Mouse (Mus musculus) spleen, postnatal 36 days (tissue): Measurements from ENCODE around the gene Ispd.

Source experiments
- DNase-seq, 2 experiments: peaks; one replicate each; pipeline ENCODE4 v3.0.0; 2022; ENCODE audit warnings: low spot score in 2 of 2, mixed read lengths in 1 of 2

The Ispd gene

DNA sequence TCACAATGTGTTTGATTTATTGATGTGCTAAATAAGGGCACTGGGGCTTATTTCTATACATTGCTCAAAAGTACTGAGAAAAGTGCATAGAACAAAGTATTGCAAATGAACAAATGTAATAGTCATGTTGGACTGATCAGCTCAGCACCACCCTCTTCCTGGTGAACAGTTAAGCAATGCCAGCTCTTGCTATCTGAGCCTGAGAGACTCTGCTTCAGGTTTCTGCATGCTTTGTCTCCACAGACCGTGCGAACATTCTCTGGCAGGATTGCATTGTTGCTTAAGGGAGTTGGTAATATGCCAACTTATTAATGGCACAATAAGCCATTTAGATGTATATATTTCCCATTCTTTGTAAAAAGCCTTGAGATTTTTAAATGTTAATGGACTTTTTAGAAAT, 182.9 kb downstream of the Ispd start:
- DNase-seq: no peak

DNA sequence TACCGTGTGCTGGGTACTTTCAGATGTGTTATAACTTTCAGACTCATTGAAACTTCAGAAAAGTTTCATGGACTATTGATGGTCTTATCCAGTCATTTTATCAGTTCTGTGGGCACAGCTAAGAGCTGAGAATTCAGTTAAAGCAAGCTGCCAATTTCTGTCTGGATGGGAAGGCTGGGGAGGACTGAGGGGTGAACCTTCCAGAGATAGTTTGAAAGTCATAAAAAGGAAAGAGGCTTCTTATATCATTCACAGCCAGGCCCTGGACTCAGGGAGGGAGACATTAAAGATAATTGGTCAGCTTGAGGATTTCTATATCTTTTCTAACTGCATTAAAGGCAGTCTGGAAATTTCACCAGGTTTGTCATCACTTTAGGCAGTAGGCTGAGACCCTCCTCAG, 185.7 kb downstream of the Ispd start:
- no peak for DNase-seq

DNA sequence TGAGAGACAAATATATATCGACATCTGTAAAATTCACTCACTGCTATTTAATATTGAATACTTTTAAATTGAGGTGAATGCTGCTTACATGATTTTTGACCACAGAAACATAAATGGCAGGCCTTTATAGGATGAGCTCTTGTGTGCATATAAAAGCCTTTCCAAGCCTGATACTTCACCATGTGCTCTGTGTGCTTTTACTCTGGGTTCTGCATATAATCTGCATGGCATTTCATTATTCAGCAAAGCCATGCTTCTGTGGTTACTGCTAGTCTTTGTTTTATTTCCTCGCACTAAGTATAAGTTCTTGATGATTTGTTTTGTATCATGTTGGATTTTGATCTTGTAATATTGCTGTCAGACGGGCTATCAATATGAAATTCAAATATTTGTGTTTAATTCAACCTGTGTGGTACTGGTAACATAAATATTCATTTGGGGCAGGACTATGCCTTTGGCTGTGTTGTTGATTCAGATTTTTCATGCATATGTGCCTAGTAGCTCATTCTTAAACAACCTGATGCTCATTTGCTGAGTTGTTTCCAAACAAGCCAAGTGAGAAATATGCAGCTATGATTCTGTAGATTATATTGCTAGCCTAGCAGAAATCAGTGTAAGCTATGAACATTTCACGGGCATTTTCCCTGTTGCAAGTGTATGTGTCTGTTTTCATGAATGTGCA, 189.3 kb downstream of the Ispd start:
- no peak for DNase-seq

DNA sequence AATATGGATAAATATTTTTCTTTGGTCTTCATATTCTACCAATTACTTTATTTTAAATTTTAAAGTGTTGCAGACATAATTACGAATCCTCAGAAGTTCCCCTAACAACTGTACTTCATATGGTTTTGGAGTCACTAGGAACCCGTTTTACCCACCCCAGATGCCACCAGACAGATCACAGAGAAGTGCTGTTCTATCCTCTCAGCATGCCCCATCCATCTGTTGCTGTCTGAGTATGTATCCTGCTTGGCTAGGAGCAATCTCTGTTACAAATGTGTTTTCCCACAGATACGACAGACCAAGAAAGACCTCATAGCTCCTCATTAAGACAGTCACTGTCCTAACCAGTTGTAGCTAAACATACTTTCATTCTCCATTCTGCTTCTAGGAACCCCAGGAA, 203.6 kb downstream of the Ispd start:
- no peak for DNase-seq

DNA sequence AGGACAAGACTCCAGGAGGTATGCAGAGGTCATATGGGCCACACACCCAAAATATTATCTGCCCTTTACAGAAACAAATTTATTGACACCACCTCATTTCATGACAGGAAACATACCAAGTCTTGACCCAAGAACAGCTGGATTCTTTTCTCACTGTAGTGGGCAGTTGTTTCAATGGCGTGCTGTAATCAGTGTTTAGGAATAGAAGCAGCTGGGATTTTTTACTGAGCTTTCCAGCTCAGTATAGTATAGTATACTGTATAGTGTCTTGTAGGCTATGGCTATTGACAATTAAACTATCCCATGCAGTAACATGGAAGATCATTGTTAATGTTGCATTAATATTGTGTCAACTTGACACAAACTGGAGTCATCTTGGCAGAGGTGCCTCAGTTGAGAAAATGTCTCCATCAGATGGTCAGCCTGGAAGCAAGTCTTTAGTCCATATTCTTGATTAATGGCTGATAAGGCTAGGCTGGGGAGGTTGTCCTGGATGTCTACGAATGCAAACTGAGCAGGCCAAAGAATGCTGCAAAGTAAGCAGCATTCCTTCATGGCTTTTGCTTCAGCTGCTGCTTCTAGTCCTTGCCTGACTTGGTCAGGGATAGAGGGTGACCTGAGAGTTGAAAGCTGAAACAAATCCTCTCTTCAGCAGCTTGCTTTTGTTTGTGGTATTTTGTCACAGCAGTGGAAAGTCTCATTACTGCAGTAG, 216.4 kb downstream of the Ispd start:
- DNase-seq: no peak

DNA sequence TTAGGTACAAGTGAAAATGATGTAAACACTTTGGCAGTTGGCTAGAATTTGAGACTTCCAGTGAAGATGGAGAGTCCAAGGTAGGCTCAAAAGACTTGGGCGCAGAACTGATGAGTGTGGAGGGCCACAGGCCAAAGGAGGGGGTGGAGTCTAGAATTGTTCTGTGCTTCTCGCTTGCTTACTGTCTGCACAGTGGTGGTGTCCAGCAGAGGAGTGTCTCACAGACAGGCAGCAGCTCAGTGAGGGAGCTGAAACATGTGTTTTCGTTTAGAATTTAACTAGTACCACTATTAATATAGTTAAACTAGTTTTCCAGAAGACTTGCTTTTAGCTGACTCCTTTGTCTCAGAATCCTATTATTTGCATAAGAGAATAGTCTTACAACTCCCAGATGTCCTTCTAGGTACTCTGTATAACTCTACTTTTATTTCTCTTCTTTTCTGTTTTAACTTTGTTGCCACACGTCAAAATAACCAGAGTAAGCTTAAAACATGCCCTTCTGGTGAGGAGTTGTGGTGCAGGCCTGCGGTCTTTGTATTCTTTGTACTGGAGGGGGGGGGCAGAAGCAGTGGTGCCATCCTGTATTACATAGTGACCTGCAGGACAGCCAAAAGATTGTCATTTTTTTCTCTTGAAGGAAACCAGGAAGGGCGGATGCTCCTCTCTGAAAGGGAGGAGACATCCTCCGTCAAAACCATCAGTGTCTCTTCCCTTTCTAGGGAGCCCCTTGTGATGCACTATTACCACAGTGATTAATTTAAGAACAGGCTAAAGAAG, 240.9 kb downstream of the Ispd start:
- DNase-seq: no peak

DNA sequence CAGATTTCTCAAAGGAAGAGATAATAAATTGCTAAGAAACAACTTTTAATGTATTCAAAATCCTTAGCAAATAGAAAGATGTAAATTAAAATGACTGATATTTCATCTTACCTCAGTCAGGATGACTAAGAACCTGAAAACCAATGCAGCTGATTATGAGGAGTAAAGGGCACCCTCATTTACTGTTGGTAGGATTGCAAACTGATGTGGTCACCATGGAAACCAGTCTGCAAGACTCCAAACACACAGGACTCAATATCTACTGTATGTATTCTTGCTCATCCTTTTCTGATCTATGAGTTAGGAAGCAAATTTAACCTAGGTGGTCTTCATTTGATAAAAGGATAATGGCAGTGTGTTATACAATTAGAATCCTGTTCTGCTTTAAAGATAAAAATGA, 246.0 kb downstream of the Ispd start:
- no peak for DNase-seq

DNA sequence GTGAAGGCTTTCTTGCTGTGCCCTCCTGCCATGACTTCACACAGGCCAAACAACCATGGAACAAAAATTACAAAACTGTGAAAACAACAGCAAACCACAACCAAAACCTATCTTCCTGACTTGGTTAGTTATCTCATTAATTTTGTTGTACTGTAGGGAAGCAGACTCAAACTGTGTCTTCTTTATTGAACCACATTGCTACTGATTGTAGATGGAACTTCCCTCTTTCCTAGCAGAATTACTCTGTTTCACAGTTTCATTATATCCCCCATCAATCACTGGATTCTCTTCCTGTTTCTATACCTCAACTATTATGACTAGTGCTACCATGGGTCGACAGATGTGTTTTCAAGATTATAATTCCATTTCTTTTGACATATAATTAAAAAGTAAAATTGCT, 251.2 kb downstream of the Ispd start:
- no peak for DNase-seq

DNA sequence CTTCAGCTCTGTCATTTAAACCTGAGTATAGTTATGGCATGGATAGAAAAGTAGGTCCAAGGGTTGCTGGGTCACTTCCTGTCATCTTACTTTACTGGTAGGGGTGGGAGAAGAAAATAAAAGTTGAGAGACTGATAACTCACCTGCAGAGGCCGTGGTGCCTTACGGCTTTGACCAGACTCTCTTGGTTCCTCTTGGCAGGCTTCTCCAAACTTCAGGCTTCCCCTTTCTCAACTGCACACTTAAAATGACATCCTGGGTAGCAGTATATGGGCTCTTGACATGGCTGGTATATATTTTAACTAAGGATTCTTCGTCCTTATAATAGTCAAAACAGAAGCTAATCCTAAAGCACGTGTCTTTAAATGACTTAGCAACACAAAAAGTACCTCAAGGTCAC, 266.3 kb downstream of the Ispd start:
- no peak for DNase-seq

DNA sequence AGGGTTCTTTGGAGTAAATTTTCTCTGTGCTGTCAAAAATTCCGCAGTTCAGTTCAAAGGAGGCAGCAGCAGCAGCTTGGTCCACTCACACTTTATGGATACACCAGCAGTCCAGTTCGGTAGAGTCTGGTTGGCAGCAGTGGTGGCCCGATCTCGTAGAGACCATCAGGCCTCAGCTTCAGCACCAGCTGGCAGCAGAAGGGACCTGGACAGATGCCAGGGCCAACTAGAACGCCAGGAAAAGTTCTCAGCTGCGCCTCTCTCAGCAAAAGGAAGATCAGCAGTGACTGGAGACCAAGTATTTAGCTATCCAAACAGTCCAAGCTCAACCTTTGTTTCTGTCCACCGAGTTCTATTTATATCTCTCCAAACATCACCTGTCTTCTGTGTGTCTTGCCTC, 281.2 kb downstream of the Ispd start:
- DNase-seq: no peak

DNA sequence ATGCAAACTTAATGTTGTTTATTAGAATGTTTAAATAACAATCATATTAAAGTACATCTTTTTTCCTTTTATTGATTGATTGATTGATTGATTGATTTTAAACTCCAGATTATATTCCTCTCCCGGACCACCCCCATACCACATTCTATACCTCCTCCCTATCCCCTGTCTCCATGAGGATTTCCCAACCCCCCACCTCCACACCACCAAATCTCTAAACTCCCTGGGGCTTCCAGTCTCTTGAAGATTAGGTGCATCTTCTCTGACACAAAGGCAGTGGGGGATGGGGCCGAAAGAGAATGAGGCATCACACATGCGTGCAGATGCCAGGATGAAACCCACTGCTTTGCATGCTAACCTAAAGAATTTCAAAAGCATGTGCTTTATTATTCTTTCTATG, 283.5 kb downstream of the Ispd start:
- DNase-seq: no peak

DNA sequence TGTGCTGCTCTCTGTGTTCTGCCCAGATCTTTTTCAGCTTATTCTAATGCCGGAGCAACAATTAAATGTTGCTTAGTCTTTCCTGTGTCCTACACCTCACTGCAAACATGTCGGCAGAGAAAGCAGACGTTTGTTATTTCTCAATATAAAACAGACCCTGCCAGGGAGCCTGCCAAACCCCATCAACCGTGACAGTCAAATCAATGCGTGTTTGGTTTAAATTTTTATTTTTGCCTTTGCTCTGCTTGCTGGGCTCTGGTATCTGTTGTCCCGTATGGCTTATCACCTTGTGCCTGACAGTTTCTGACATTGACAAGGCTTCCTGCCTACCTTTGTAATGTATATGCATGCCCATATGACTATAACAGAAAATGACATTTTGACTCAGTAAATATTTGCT, 285.5 kb downstream of the Ispd start:
- DNase-seq: no peak

DNA sequence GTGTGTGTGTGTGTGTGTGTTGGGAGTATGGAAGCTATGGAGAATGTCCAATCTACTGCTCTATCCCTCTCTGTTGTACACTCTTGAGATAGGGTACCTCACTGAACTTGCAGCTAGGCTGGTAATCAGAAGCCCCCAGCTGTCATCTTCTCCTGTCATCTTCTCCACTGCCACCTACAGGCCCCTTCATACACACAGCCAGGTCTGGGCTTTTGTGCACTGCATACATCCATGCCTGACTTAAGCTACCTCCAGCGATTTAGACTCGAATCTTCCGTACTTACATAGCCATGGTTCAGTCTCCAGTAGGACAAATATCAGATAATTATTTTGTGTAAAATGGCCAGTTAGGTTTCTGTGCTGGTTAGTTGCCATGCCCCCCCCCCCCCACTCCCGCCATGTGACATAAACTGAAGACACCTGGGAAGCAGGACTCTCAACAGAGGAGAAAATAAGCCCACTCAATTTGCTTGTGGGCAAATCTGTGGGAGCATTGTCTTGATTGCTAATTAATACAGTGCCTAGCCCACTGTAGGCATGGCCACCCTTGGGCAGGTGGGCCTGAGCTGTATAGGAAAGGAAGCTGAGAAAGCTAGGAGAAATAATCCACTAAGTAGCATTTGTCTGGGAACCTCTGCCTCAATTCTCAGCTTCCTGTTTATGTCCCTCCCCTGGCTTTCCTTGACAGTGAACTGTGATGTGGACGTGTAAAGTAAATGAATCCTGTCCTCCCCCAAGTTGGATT, 289.1 kb downstream of the Ispd start:
- DNase-seq: no peak

DNA sequence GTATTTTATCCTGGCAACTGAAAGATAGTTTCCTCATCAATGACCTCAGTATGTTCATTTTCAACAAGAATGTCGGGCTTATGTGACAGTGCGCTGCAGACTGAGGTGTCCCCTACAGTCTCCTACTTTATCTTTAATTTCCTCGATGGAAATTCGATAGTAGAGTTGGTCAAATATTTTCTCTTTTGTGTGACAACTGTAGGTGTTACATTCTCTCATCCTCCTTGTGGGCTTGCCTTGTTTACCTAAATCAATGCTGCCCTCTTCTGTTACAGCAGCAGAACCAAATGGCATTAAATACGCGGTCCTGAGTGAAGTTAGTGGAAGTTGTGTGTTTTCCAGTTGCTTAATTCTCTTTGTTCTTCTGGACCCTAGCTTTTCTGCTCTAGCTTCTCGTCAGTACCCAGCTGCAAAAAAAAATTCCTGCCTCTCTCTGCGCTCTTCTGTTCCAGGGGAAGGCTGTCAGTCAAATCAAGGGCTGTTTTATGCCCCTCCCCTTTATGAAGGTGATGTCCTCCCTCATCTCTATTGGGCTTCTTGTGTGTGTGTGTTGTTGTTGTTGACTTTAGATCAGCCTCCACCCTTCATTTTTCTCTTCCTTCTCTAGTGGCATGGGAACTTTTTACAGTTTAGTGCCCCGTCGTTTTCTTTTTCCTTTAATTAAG, 289.8 kb downstream of the Ispd start:
- DNase-seq: no peak

DNA sequence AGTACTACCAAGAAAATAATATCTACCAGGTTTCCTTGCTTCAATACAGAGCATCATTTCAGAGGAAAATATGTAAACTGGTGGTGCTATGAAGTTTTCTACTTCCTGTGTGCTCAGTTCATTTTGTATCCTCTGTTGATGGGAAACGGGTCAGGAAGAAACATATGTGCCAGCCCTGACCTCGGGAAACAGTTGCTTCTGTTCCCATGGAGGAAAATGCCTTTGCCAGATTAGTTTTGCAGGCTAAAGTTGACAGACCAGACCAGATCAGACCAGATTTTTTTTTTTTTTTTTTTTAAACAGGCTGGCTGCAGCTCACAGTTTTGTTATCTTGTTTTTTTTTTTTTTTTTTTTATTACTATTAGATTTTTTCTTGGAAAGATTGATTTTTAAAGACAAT, 293.2 kb downstream of the Ispd start:
- no peak for DNase-seq

DNA sequence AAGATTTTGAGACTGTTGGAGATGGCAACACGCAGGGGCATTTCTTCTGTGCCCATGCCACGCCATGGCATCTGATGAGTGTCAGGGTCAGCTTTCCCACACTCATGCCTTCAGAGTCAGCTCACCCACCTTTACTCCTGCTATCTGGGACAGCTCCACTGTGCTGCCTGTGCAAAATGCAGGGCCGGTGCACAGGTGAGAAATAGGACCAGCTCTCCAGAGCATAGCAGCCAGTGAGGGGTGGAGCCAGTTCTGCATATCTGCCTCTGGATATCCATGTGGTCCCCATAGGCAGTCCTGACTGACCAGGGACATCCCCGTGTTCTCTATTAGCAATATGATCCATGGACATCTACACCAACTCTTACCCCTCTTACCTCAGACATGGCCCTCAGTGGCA, 297.0 kb downstream of the Ispd start:
- no peak for DNase-seq

DNA sequence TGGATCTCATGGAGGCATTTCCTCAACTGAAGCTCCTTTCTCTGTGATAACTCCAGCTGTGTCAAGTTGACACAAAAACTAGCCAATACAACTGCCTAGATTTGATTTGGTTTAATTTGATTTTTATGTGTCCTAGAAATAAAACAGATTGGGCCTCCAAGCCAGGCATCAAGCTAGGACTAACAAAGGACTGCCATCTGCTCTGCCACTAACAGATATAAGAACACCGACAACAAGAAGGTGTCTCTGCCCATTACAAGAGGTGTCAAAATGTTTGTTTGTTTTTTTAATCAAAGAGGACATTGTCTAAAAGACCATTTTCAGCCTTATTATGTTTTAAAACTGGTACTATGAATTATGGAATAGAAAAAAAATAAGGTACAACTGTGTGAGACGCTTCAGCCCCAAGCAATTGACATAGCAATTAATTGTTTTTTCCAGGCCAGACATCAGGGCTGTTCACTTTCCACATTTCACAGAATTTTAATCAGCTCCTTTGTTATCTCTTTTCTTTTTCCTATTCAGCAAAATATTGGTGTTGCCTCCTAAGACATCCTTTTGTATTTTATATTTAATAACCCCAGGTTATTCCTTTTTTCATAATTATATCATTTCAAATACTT, 299.7 kb downstream of the Ispd start:
- DNase-seq: no peak

DNA sequence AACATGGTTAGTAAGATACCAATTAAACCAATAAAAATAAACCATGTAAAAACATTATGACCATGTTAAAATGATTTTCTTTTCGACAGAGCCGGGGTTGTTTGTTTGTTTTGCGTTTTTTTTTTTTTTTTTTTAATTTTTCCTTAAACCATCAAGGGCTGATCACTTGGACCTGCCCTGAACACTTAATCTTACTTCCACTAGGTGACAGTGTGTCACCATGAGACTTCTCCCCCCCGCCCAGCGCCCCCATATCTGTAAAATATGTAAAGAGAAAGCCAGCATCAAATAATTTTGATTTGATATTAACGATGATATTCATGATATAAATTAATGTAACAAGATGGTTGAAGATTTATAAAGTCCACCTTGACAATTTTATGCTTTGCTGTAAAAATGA, 300.5 kb downstream of the Ispd start:
- DNase-seq: no peak

DNA sequence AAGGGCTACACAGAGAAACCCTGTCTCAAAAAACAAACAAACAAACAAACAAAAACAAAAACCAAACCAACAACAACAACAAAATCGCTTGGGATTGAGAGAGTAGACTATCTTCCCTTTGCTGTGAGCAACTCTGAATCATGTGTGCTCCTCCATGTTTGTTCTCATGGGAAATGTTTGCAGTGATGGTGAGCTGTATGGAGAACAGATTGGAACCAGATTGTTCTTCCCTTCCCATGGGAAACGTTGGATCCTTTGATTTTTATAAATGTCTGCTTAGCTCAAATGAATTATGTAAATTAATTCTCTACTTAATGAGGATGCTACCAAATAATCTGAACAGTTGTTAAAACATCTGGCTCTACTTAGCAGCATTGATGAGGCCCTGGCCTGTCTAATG, 312.8 kb downstream of the Ispd start:
- no peak for DNase-seq

DNA sequence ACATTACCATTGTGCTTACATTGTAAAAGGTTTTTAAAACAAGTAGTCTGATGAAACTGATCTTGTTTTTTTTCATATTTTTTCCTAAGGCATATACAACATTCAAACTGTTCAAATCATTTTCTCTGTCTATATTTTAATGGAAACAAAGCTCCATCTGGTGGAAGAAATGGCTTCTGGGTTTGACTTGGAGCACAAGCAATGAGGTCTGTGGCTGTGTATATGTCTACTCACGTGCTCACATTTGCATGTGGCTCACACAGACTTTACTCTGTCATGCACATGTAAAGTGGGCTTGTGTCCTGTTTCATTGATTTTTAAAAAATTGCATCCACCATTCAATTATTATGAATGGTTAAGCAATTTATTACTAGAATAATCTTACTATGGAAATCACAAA, 323.1 kb downstream of the Ispd start:
- no peak for DNase-seq

DNA sequence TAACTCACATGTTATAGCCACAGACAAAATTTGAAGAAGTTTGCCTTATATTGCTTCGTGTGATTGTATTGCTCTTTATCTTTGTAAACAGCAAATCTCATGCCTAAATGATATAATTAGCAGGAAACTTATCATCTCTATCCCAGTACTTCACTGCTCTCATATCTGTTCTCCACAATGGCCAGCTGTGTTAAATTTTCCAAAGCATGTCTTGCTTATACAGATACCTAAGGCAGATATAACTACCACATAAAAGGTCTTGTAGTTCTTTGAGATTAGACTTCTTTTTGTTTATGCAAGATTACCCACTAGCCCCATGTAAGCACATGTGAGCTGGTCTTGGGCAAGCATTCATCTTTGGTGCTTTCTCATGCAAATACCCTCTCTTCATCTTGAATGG, 327.6 kb downstream of the Ispd start:
- DNase-seq: no peak
